Mouse (Mus musculus): Measurements from ENCODE around the gene Acyp2. TPM values are rescaled to one million over a fixed set of nuclear protein-coding genes. Genes with fewer than 3 reads are reported as not detected.
"Not testable (repeated sequence)": the region's sequence is repeated elsewhere in the genome, so short reads cannot be mapped to it uniquely, and the experiment has no call there.

The Acyp2 gene
- polyA plus RNA-seq, 1 experiment from 2014 or later = 13.1 TPM

GRCm38 (mm10) chr11:30621386-30622363, 27.7 kb downstream of the Acyp2 start:
- H3K4me2 ChIP-seq (replicated peaks); H3K36me3 ChIP-seq; H3K4me1 ChIP-seq (replicated peaks); H3K27me3 ChIP-seq; H3K27ac ChIP-seq; H3K9ac ChIP-seq (replicated peaks); H3K9me3 ChIP-seq; ATAC-seq; H3K4me3 ChIP-seq (replicated peaks): not testable (repeated sequence)
- WGBS = 95% methylated on average over 1 of the region's 1 CpGs

- Histone ChIP-seq H3K27ac (no peak overlapping the region), H3K36me3 (no peaks in the 10 kb centered on the region), H3K9ac (replicated peaks) (no peak overlapping the region), H3K4me1 (replicated peaks) (no peaks in the 10 kb centered on the region), H3K27me3 (no peaks in the 10 kb centered on the region), H3K4me2 (replicated peaks) (no peak overlapping the region), H3K9me3 (no peaks in the 10 kb centered on the region), H3K4me3 (replicated peaks) (no peak overlapping the region)
- 63% methylated on average over 4 of the region's 4 CpGs for WGBS
- ATAC-seq = no peak
These were observed 31.2 kb downstream of the Acyp2 start for GRCm38 (mm10) chr11:30618235-30618634.

DNA sequence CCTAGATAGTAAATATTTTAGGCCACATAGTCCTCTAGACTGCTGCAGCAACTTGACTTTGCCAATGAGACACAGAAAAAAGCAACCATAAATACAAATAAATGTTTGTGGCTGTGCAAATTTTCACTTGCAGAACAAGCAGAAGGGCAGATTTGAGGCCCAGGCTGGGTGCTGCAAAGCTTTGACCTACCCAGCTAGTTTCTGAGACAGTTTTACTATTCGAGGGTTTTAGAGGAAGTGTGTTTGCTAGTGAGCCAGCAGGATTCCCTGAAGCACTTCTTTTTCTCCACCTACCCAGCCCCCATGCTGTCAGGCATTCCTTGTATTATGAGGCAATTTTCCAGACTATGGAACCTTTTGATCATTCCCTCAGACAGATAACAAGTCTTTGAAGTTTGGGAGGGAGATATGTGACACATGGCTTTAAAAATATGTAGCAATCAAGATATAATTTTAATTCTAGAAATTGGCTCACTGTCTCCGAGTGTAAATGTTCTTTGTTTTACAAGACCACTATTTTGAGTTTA, 31.8 kb downstream of the Acyp2 start:
- Histone ChIP-seq H3K4me2 (replicated peaks) (no peak overlapping the region), H3K4me3 (replicated peaks) (no peak overlapping the region), H3K27me3 (no peaks in the 10 kb centered on the region), H3K9ac (replicated peaks) (no peak overlapping the region), H3K4me1 (replicated peaks) (no peaks in the 10 kb centered on the region), H3K36me3 (no peaks in the 10 kb centered on the region), H3K9me3 (no peaks in the 10 kb centered on the region), H3K27ac (no peak overlapping the region)
- 36% methylated on average over 2 of the region's 2 CpGs for WGBS
- ATAC-seq = no peak

- Histone ChIP-seq H3K4me1 (replicated peaks) (no peaks in the 10 kb centered on the region), H3K36me3 (no peaks in the 10 kb centered on the region), H3K9ac (replicated peaks) (no peak overlapping the region), H3K27ac (no peak overlapping the region), H3K27me3 (no peaks in the 10 kb centered on the region), H3K9me3 (no peaks in the 10 kb centered on the region), H3K4me2 (replicated peaks) (no peak overlapping the region), H3K4me3 (replicated peaks) (no peak overlapping the region)
- ATAC-seq = no peak
- 81% methylated on average over 1 of the region's 1 CpGs for WGBS
These were observed 33.4 kb downstream of the Acyp2 start for GRCm38 (mm10) chr11:30615977-30616376.

- 88% methylated on average over 1 of the region's 1 CpGs for WGBS
These were observed 35.4 kb downstream of the Acyp2 start for GRCm38 (mm10) chr11:30613916-30614546.

GRCm38 (mm10) chr11:30612699-30613098, 36.7 kb downstream of the Acyp2 start:
- Histone ChIP-seq H3K9ac (replicated peaks) (no peak overlapping the region), H3K36me3 (no peaks in the 10 kb centered on the region), H3K9me3 (no peaks in the 10 kb centered on the region), H3K27ac (no peak overlapping the region), H3K4me1 (replicated peaks) (no peaks in the 10 kb centered on the region), H3K4me3 (replicated peaks) (no peak overlapping the region), H3K4me2 (replicated peaks) (no peak overlapping the region), H3K27me3 (no peaks in the 10 kb centered on the region)
- ATAC-seq = no peak

More at GRCm38 (mm10) chr11:30613916-30614546, 35.4 kb downstream of the Acyp2 start:
- Histone ChIP-seq H3K9ac (replicated peaks) (no peak overlapping the region), H3K4me1 (replicated peaks) (no peaks in the 10 kb centered on the region), H3K27ac (no peak overlapping the region), H3K9me3 (no peaks in the 10 kb centered on the region), H3K4me3 (replicated peaks) (no peak overlapping the region), H3K36me3 (no peaks in the 10 kb centered on the region), H3K4me2 (replicated peaks) (no peak overlapping the region), H3K27me3 (no peaks in the 10 kb centered on the region)
- no peak for ATAC-seq

DNA sequence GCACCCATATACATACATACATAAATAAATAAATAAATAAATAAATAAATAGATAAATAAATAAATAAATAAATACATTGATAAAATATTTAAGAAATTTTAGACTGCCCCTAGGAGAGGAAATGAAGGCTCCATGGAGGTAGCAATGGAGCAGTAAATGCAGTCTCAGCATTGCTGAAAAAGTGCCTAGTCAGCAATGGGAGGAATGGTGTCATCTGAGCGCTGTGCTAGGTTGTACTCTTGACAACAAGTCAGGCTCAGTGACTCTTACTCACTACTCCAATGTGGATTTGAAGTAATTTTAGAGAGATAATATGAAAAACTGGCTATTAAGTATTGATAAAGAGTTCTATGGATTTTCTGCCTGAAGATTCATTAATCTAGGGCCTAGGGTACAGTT, 40.1 kb downstream of the Acyp2 start:
- H3K4me2 ChIP-seq (replicated peaks) = no peak overlapping the region
- H3K4me1 ChIP-seq (replicated peaks) = no peaks in the 10 kb centered on the region
- 100% methylated on average over 1 of the region's 1 CpGs for WGBS

DNA sequence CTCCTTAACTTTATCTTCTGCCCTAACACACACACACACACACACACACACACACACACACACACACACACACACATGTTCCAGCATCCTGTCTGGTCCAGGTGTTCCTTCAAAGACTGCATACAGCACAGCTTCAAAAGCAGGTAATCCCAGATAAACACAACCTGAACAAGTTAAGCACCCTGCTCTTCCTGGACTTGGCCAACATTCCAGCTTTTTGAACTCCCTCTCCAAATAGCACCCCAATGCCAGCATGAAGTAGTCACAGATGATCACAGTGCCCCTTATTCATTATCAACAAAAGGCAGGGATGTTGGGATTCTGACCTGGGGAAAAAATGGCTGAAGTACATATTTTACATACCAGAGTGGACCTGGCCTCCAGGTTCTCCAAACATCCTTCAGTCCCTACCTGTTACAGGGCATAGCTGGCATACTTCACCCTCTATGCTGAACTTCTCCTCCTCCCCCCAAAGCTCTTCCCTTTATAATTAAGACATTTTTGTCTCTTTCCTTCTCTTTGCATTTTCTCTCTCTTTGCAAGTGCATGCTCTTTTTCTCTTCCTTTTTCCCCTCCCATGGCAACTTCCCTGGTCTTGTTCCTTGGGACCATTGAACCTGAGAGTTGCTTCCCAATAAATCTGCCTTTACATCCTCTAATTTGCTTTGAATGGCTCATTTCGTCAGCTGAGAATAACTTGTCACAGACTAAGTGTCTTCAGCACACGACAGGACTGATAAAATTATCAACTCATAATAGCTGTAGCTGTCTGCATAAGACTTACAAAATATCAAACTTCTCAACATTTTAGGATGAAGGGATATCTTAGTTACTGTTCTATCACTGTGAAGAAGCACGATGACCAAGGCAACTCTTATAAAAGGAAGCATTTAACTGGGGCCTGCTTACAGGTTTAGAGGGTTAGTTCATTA, 41.5 kb downstream of the Acyp2 start:
- Histone ChIP-seq H3K9ac (replicated peaks) (no peak overlapping the region), H3K27me3 (no peaks in the 10 kb centered on the region), H3K36me3 (no peaks in the 10 kb centered on the region), H3K9me3 (no peaks in the 10 kb centered on the region), H3K4me3 (replicated peaks) (no peak overlapping the region), H3K27ac (no peak overlapping the region), H3K4me1 (replicated peaks) (no peaks in the 10 kb centered on the region), H3K4me2 (replicated peaks) (no peak overlapping the region)
- ATAC-seq = no peak
- 84% methylated on average over 3 of the region's 3 CpGs for WGBS

More for the DNA sequence above, 40.1 kb downstream of the Acyp2 start:
- ATAC-seq = no peak
- no peaks in the 10 kb centered on the region for H3K36me3 ChIP-seq
- no peak overlapping the region for H3K27ac ChIP-seq
- no peak overlapping the region for H3K9ac ChIP-seq (replicated peaks)
- H3K27me3 ChIP-seq = no peaks in the 10 kb centered on the region
- no peak overlapping the region for H3K4me3 ChIP-seq (replicated peaks)
- no peaks in the 10 kb centered on the region for H3K9me3 ChIP-seq

GRCm38 (mm10) chr11:30597259-30597658, 52.1 kb downstream of the Acyp2 start:
- no peak for ATAC-seq
- no peak overlapping the region for H3K27ac ChIP-seq
- H3K4me1 ChIP-seq (replicated peaks) = no peaks in the 10 kb centered on the region
- no peak overlapping the region for H3K9ac ChIP-seq (replicated peaks)
- no peak overlapping the region for H3K4me3 ChIP-seq (replicated peaks)
- H3K9me3 ChIP-seq = no peaks in the 10 kb centered on the region
- H3K4me2 ChIP-seq (replicated peaks) = no peak overlapping the region
- H3K27me3 ChIP-seq = no peaks in the 10 kb centered on the region
- no peaks in the 10 kb centered on the region for H3K36me3 ChIP-seq
- 85% methylated on average over 3 of the region's 3 CpGs for WGBS

DNA sequence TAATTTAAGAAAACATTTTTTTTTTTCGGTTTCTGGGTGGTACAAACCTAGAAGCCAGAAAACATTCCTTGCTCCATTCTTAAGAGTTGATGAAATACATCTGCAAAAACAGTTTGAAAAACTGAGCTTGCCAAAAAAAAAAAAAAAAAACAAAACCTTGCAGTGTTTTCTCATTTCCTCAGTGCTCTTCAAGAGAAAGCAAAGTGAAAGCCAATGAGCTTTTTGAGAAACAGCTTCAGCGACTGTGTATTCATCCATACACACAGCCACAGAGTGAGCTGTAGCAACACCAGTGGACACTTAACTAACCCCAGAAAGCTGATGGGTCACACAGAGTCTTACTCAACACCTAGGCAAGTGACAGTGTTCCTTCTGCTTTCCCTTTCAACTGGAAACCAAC, 69.4 kb downstream of the Acyp2 start:
- Histone ChIP-seq H3K9ac (replicated peaks) (no peak overlapping the region), H3K4me1 (replicated peaks) (no peaks in the 10 kb centered on the region), H3K27me3 (no peaks in the 10 kb centered on the region), H3K4me2 (replicated peaks) (no peak overlapping the region), H3K27ac (no peak overlapping the region), H3K36me3 (no peaks in the 10 kb centered on the region), H3K4me3 (replicated peaks) (no peak overlapping the region), H3K9me3 (peaks cover 9% of the 10 kb centered on the region)
- WGBS = 84% methylated on average over 2 of the region's 2 CpGs
- ATAC-seq = no peak

DNA sequence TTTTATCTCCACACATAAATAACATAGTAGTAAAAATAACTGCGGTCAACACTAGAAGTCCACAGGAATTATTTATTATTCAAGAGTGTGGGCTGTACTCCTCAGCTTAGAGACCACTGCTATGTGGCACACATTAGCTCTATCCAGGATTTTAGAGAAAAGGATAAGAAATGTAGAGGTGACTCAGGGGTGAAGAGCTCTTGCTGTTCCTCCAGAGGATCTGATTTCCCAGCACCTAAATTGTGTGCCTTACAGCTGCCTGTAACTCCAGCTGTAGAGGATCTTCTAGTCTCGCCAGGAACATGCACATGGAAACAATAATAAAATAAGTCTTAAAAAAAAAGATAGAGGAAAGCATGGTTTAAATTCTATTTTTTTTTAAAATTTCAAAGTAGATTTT, 70.5 kb downstream of the Acyp2 start:
- Histone ChIP-seq H3K9ac (replicated peaks) (no peak overlapping the region), H3K4me1 (replicated peaks) (no peaks in the 10 kb centered on the region), H3K27me3 (no peaks in the 10 kb centered on the region), H3K27ac (no peak overlapping the region), H3K4me3 (replicated peaks) (no peak overlapping the region), H3K9me3 (peaks cover 9% of the 10 kb centered on the region), H3K36me3 (no peaks in the 10 kb centered on the region), H3K4me2 (replicated peaks) (no peak overlapping the region)
- no peak for ATAC-seq
- WGBS = 92% methylated on average over 2 of the region's 2 CpGs

Measured in midbrain, embryonic 13.5 days (tissue).